Mouse (Mus musculus) adrenal gland, adult 18-20 months (tissue): ENCODE data around the gene Ptprn2. TPM values are rescaled to one million over a fixed set of nuclear protein-coding genes. Genes with fewer than 3 reads are reported as not detected.

Experiments used
- DNase-seq, 2 experiments: peaks; one replicate each; pipeline ENCODE4 v3.0.0; 2021 to 2022; ENCODE audit warnings: low spot score in 2 of 2
- microRNA-seq, 2 experiments: library from miRNA; unstranded; fragments of <30 nt; microRNA quantifications; one replicate each; pipeline ENCODE4 v1.2.0; 2021; ENCODE audit warnings: borderline number of aligned reads in 2 of 2
- total RNA-seq, 2 experiments: library from RNA; stranded (reverse); gene quantifications; 1 replicate in 1 of 2; 2 replicates in 1 of 2; pipeline ENCODE4 v1.2.3; 2021

Ptprn2 gene
- total RNA-seq, 2 experiments from 2014 or later, result 19.0 to 21.7 TPM

- DNase-seq, result no peak
Measured at GRCm38 (mm10) chr12:117304751-117305624, 819.5 kb downstream of the Ptprn2 start.

GRCm38 (mm10) chr12:117305625-117306105 lies 820.1 kb downstream of the Ptprn2 start:
- DNase-seq, result no peak

GRCm38 (mm10) chr12:117312079-117312478 lies 826.6 kb downstream of the Ptprn2 start:
- no peak for DNase-seq

GRCm38 (mm10) chr12:117314987-117315386 lies 829.5 kb downstream of the Ptprn2 start:
- no peak for DNase-seq

DNA sequence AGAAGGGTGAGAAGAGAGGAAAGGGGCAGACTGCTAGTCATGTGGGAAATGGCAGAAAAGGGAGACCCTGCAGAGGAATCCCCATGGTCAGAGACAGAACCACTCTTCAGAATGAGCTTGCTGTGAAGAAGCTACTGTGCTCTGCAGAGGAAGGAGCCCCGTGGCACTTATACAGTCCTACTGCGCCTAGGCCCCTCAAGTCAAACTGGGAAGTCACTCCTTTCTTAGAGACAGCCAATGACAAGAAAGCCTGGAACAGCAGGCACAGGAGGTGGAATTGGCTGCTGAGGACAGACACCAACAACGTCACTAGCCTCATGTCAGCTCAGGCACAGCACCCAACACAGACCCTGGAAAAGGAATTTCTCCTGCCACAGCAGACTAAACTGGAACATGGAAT lies 830.1 kb downstream of the Ptprn2 start:
- no peak for DNase-seq

- DNase-seq, result no peak
Measured at GRCm38 (mm10) chr12:117318229-117318628, 832.7 kb downstream of the Ptprn2 start.

DNA sequence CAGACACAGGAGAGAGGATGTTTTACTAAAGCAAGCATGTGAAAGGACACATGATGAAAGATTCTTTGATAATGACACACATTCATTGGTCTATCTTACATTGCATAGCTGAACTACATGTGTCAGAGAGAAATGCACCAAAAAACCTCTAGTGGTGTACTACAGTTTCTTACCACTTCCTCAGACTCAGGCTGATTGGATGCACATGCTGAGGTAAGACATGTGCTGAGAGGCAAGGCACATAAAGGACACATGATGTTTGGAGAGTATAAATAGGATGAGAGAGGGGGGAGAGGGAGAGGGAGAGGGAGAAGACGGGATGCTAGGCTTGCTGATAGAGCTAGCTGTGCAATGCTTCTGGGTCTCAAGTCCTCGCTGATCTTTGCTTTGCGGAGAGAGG lies 837.5 kb downstream of the Ptprn2 start:
- DNase-seq, result no peak

Small RNA genes lying within 50 kb of the gene (microRNA-seq; reads per million reads assigned to microRNA genes)
- gene Mir153, result 25.1 to 113 reads per million in 2 experiments

Other genes starting within 250 kb of the Ptprn2 start
- gene Wdr60, start 222.7 kb upstream of the Ptprn2 start, total RNA-seq, result 10 to 100 TPM in 1 of 2 experiments, 1 to 10 TPM in 1; 8.0 to 13.7 TPM
- gene Gm11027, start 210.3 kb upstream of the Ptprn2 start, total RNA-seq, result not detected
- 10 to 100 TPM; 50.0 to 54.6 TPM for gene Esyt2, start 204.5 kb upstream of the Ptprn2 start, total RNA-seq
- gene Ncapg2, start 80.3 kb upstream of the Ptprn2 start, total RNA-seq, result 1 to 10 TPM; 3.6 to 4.2 TPM